Mouse (Mus musculus) intestine, postnatal 0 days (tissue): Measurements from ENCODE around the gene Chn2. TPM values are rescaled to one million over a fixed set of nuclear protein-coding genes. Genes with fewer than 3 reads are reported as not detected.

ENCODE experiments used
- ATAC-seq: fragments of 200-750 bp; cut with Nextera tagmentation; 2 replicates; pipeline ENCODE4 v1.8.0; 2017; ENCODE audit warnings: mild to moderate bottlenecking, moderate TSS enrichment, moderate library complexity
- H3K27ac ChIP-seq: fragments of 300-500 bp; sonication (generic); 2 replicates; pipeline ENCODE4 v1.5.1; 2014; ENCODE audit warnings: mild to moderate bottlenecking, low read depth, low read length, moderate library complexity
- H3K27me3 ChIP-seq: fragments of 300-500 bp; sonication (generic); replicated peaks from 2 replicates; pipeline ENCODE4 v1.6.1; 2014; ENCODE audit warnings: low read length, mixed read lengths; ENCODE audit not compliant: control insufficient read depth, insufficient read depth
- H3K36me3 ChIP-seq: fragments of 300-500 bp; sonication (generic); 2 replicates; pipeline ENCODE4 v1.6.1; 2014; ENCODE audit warnings: mild to moderate bottlenecking, moderate library complexity; ENCODE audit not compliant: control insufficient read depth, insufficient read depth
- H3K4me1 ChIP-seq: fragments of 300-500 bp; sonication (generic); replicated peaks from 2 replicates; pipeline ENCODE4 v1.6.1; 2014; ENCODE audit warnings: antibody characterized with exemption, low read length, mixed read lengths; ENCODE audit not compliant: control insufficient read depth, insufficient read depth
- H3K4me2 ChIP-seq: fragments of 300-500 bp; sonication (generic); replicated peaks from 2 replicates; pipeline ENCODE4 v1.6.1; 2014; ENCODE audit warnings: low read depth, mild to moderate bottlenecking, moderate library complexity
- H3K4me3 ChIP-seq: fragments of 300-500 bp; sonication (generic); 2 replicates; pipeline ENCODE4 v1.5.1; 2014; ENCODE audit warnings: low read depth, low read length
- H3K9ac ChIP-seq: fragments of 300-500 bp; sonication (generic); 2 replicates; pipeline ENCODE4 v1.6.1; 2014; ENCODE audit warnings: mild to moderate bottlenecking, low read depth, low read length
- H3K9me3 ChIP-seq: fragments of 300-500 bp; sonication (generic); 2 replicates; pipeline ENCODE4 v1.6.1; 2016; ENCODE audit warnings: mixed run types; ENCODE audit not compliant: control insufficient read depth
- CTCF ChIP-seq: sonication (generic); IDR thresholded peaks from 2 replicates; pipeline ENCODE4 v1.5.1; 2016; ENCODE audit warnings: low read depth, mild to moderate bottlenecking, control low read depth, antibody characterized with exemption, moderate library complexity
- WGBS: fragments of 180-500 bp; shearing (Covaris S2); extraction: QIAGEN DNeasy Blood & Tissue Kit; methylation state at CpG from one replicate; pipeline ENCODE4 v1.1.7; 2014; 5-methylcytosine and 5-hydroxymethylcytosine counted together
- polyA plus RNA-seq: library from polyadenylated mRNA; unstranded; fragments of >200 nt; fragmentation: Nextera tagmentation; extraction: Ambion mirVana; gene quantifications from 2 replicates; pipeline ENCODE4 v1.2.1, GENCODE M21; 2015

The Chn2 gene
- polyA plus RNA-seq, 1 experiment from 2014 or later = 19.6 TPM

DNA sequence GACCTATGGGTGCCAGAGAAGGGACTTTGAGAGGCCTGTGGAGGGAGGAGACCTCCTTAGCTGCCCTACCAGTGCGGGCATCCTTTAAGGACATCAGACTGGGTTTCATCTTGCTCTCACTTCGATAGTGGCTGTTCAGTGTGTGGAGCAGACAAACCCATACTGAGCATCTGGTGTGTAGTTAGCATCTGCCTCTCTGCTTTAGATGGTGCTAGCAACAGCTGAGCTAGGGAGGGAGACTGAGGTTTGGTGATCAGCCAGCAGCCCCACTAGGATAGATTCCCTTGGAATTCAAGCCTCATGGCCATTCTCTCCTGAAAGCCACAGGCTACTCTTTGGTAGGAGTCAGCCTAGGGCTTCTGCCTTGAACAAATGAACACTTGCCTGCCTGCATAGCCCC is 117.7 kb downstream of the Chn2 start:
- Histone ChIP-seq H3K27me3 (no peaks in the 10 kb centered on the region), H3K4me3 (no peak overlapping the region), H3K36me3 (no peaks in the 10 kb centered on the region), H3K9ac (no peak overlapping the region), H3K4me1 (peaks cover 11% of the 10 kb centered on the region; the same call in 1 of the 2 replicates), H3K9me3 (no peaks in the 10 kb centered on the region), H3K27ac (no peak overlapping the region), H3K4me2 (no peak overlapping the region)
- no peak for TF ChIP-seq CTCF
- WGBS = 94% methylated on average over 2 of the region's 2 CpGs
- no peak for ATAC-seq

GRCm38 (mm10) chr6:54158317-54158716 is 119.0 kb downstream of the Chn2 start:
- H3K4me3 ChIP-seq = no peak overlapping the region
- H3K4me1 ChIP-seq = peaks cover 16% of the 10 kb centered on the region
- no peak overlapping the region for H3K9ac ChIP-seq
- no peaks in the 10 kb centered on the region for H3K27me3 ChIP-seq
- 2% methylated on average over 3 of the region's 3 CpGs for WGBS
- H3K9me3 ChIP-seq = no peaks in the 10 kb centered on the region
- TF ChIP-seq CTCF = no peak
- peak overlapping the region; percentile 40 for H3K4me2 ChIP-seq
- H3K36me3 ChIP-seq = no peaks in the 10 kb centered on the region
- peak overlapping the region; percentile 54; the same call in 1 of the 2 replicates for H3K27ac ChIP-seq
- peak; percentile 73 for ATAC-seq

GRCm38 (mm10) chr6:54160677-54161076 is 121.3 kb downstream of the Chn2 start:
- Histone ChIP-seq H3K9ac (no peak overlapping the region), H3K27ac (no peak overlapping the region), H3K4me1 (peaks cover 17% of the 10 kb centered on the region), H3K36me3 (no peaks in the 10 kb centered on the region), H3K4me2 (no peak overlapping the region), H3K4me3 (no peak overlapping the region), H3K27me3 (no peaks in the 10 kb centered on the region), H3K9me3 (no peaks in the 10 kb centered on the region)
- WGBS = 90% methylated on average over 3 of the region's 3 CpGs
- TF ChIP-seq CTCF = no peak
- ATAC-seq = no peak

- WGBS = 84% methylated on average over 3 of the region's 3 CpGs
- Histone ChIP-seq H3K36me3 (no peaks in the 10 kb centered on the region), H3K4me3 (no peak overlapping the region), H3K27ac (no peak overlapping the region), H3K27me3 (no peaks in the 10 kb centered on the region), H3K9ac (no peak overlapping the region), H3K9me3 (no peaks in the 10 kb centered on the region), H3K4me1 (peaks cover 17% of the 10 kb centered on the region), H3K4me2 (no peak overlapping the region)
- TF ChIP-seq CTCF = no peak
- no peak for ATAC-seq
Observed at GRCm38 (mm10) chr6:54161246-54161645, 121.9 kb downstream of the Chn2 start.

DNA sequence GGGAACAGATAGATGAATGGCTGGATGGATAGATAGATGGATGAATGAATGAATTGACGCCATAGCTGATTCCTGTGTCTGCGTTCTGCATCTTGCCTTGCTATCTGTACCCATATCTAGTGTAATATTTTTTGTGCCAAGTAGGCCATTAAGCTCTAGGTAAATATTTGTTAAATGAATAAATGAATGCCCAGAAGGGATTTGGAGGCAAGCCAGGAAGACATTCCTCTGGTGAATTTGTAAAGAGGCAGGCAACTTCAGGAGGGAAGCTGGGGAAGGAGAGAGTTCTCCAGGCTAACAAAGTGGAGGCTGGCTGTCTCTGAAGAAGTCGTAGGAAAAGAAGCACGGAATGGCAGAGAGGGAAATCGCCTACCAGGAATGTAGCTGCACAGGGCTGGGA is 123.0 kb downstream of the Chn2 start:
- Histone ChIP-seq H3K4me2 (no peak overlapping the region), H3K27me3 (no peaks in the 10 kb centered on the region), H3K9me3 (no peaks in the 10 kb centered on the region), H3K4me3 (no peak overlapping the region), H3K36me3 (no peaks in the 10 kb centered on the region), H3K27ac (no peak overlapping the region), H3K4me1 (peaks cover 17% of the 10 kb centered on the region), H3K9ac (no peak overlapping the region)
- TF ChIP-seq CTCF = no peak
- no peak for ATAC-seq
- WGBS = 62% methylated on average over 5 of the region's 5 CpGs

DNA sequence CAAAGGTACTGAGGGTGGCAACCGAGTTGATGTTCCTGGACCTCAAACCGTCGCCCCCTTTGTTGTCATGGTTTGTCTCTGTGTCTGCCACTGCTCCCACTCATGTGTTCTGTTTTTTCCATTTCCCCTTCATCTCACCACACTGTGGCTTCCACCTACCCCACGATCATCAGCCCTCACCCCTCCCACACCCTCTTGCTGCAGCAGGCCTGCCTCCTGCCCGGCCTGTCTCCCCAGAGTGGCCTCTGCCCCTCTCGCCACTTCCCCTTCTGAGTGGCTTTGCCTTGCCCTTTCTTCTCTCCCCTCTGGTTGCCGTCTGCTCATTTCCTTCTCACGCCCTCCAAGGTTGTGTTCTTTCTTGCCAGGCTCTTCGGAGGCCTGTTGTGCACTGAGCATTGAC is 123.4 kb downstream of the Chn2 start:
- WGBS = 43% methylated on average over 9 of the region's 9 CpGs
- no peaks in the 10 kb centered on the region for H3K27me3 ChIP-seq
- no peak overlapping the region for H3K4me3 ChIP-seq
- no peaks in the 10 kb centered on the region for H3K9me3 ChIP-seq
- no peak for TF ChIP-seq CTCF
- peaks cover 14% of the 10 kb centered on the region for H3K4me1 ChIP-seq
- ATAC-seq = no peak
- no peak overlapping the region for H3K27ac ChIP-seq
- no peak overlapping the region for H3K4me2 ChIP-seq
- H3K9ac ChIP-seq = no peak overlapping the region
- no peaks in the 10 kb centered on the region for H3K36me3 ChIP-seq

GRCm38 (mm10) chr6:54163702-54164101 is 124.3 kb downstream of the Chn2 start:
- H3K27ac ChIP-seq = no peak overlapping the region
- TF ChIP-seq CTCF = no peak
- no peaks in the 10 kb centered on the region for H3K36me3 ChIP-seq
- no peak overlapping the region for H3K9ac ChIP-seq
- ATAC-seq = no peak
- peaks cover 9% of the 10 kb centered on the region; the same call in 1 of the 2 replicates for H3K4me1 ChIP-seq
- H3K27me3 ChIP-seq = no peaks in the 10 kb centered on the region
- no peaks in the 10 kb centered on the region for H3K9me3 ChIP-seq
- H3K4me3 ChIP-seq = no peak overlapping the region
- no peak overlapping the region for H3K4me2 ChIP-seq
